Mouse (Mus musculus): ENCODE data around the gene Dclk1. TPM values are rescaled to one million over a fixed set of nuclear protein-coding genes. Genes with fewer than 3 reads are reported as not detected.

Gene Dclk1
- polyA plus RNA-seq, 1 experiment = 1.1 TPM

- Histone ChIP-seq H3K4me3 (ENCODE audit: insufficient read depth, low read depth, low read length) (no peak overlapping the region), H3K36me3 (ENCODE audit: control insufficient read depth, insufficient read depth, low read length) (no peaks in the 10 kb centered on the region), H3K27me3 (replicated peaks; ENCODE audit: control insufficient read depth, insufficient read depth, low read length) (no peaks in the 10 kb centered on the region), H3K4me1 (ENCODE audit: control insufficient read depth, insufficient read depth, low read length) (no peaks in the 10 kb centered on the region), H3K27ac (ENCODE audit: insufficient read depth, low read depth, low read length) (no peak overlapping the region)
- TF ChIP-seq POLR2A (IDR thresholded peaks at IDR 0.05; ENCODE audit: low read depth, low read length) (no peak), CTCF (conservative IDR thresholded peaks at IDR 0.05; ENCODE audit: insufficient read depth, insufficient read length, low read depth, low read length) (no peak)
- 5% methylated on average over 17 of the region's 17 CpGs for WGBS
- DNase-seq = no peak
Measured at GRCm38 (mm10) chr3:55461685-55462655, 219.8 kb downstream of the Dclk1 start.

- DNase-seq = no peak
- Histone ChIP-seq H3K4me1 (ENCODE audit: control insufficient read depth, insufficient read depth, low read length) (no peaks in the 10 kb centered on the region), H3K36me3 (ENCODE audit: control insufficient read depth, insufficient read depth, low read length) (no peaks in the 10 kb centered on the region), H3K4me3 (ENCODE audit: insufficient read depth, low read depth, low read length) (no peak overlapping the region), H3K27me3 (replicated peaks; ENCODE audit: control insufficient read depth, insufficient read depth, low read length) (no peaks in the 10 kb centered on the region), H3K27ac (ENCODE audit: insufficient read depth, low read depth, low read length) (no peak overlapping the region)
- 96% methylated on average over 4 of the region's 4 CpGs for WGBS
- TF ChIP-seq CTCF (conservative IDR thresholded peaks at IDR 0.05; ENCODE audit: insufficient read depth, insufficient read length, low read depth, low read length) (no peak), POLR2A (IDR thresholded peaks at IDR 0.05; ENCODE audit: low read depth, low read length) (no peak)
Measured at GRCm38 (mm10) chr3:55462904-55463668, 220.9 kb downstream of the Dclk1 start.

- DNase-seq = no peak
- Histone ChIP-seq H3K4me3 (ENCODE audit: insufficient read depth, low read depth, low read length) (no peak overlapping the region), H3K4me1 (ENCODE audit: control insufficient read depth, insufficient read depth, low read length) (no peaks in the 10 kb centered on the region), H3K27ac (ENCODE audit: insufficient read depth, low read depth, low read length) (no peak overlapping the region), H3K27me3 (replicated peaks; ENCODE audit: control insufficient read depth, insufficient read depth, low read length) (no peaks in the 10 kb centered on the region), H3K36me3 (ENCODE audit: control insufficient read depth, insufficient read depth, low read length) (no peaks in the 10 kb centered on the region)
- WGBS = 76% methylated on average over 3 of the region's 3 CpGs
- TF ChIP-seq POLR2A (IDR thresholded peaks at IDR 0.05; ENCODE audit: low read depth, low read length) (no peak), CTCF (conservative IDR thresholded peaks at IDR 0.05; ENCODE audit: insufficient read depth, insufficient read length, low read depth, low read length) (no peak)
Measured at GRCm38 (mm10) chr3:55464226-55464625, 222.1 kb downstream of the Dclk1 start.

- H3K4me1 ChIP-seq (ENCODE audit: control insufficient read depth, insufficient read depth, low read length) = no peaks in the 10 kb centered on the region
- TF ChIP-seq POLR2A (IDR thresholded peaks at IDR 0.05; ENCODE audit: low read depth, low read length) = no peak
- TF ChIP-seq CTCF (conservative IDR thresholded peaks at IDR 0.05; ENCODE audit: insufficient read depth, insufficient read length, low read depth, low read length) = no peak
- H3K4me3 ChIP-seq (ENCODE audit: insufficient read depth, low read depth, low read length) = no peak overlapping the region
- H3K27ac ChIP-seq (ENCODE audit: insufficient read depth, low read depth, low read length) = no peak overlapping the region
- H3K36me3 ChIP-seq (ENCODE audit: control insufficient read depth, insufficient read depth, low read length) = no peaks in the 10 kb centered on the region
- WGBS = 48% methylated on average over 8 of the region's 8 CpGs
- no peak for DNase-seq
- no peaks in the 10 kb centered on the region for H3K27me3 ChIP-seq (replicated peaks; ENCODE audit: control insufficient read depth, insufficient read depth, low read length)
Measured at GRCm38 (mm10) chr3:55465785-55466184, 223.6 kb downstream of the Dclk1 start.

GRCm38 (mm10) chr3:55466348-55466747 is 224.2 kb downstream of the Dclk1 start:
- Histone ChIP-seq H3K36me3 (ENCODE audit: control insufficient read depth, insufficient read depth, low read length) (no peaks in the 10 kb centered on the region), H3K27ac (ENCODE audit: insufficient read depth, low read depth, low read length) (no peak overlapping the region), H3K27me3 (replicated peaks; ENCODE audit: control insufficient read depth, insufficient read depth, low read length) (no peaks in the 10 kb centered on the region), H3K4me3 (ENCODE audit: insufficient read depth, low read depth, low read length) (no peak overlapping the region), H3K4me1 (ENCODE audit: control insufficient read depth, insufficient read depth, low read length) (no peaks in the 10 kb centered on the region)
- DNase-seq = no peak
- TF ChIP-seq CTCF (conservative IDR thresholded peaks at IDR 0.05; ENCODE audit: insufficient read depth, insufficient read length, low read depth, low read length) (no peak), POLR2A (IDR thresholded peaks at IDR 0.05; ENCODE audit: low read depth, low read length) (no peak)
- WGBS = 49% methylated on average over 9 of the region's 9 CpGs

GRCm38 (mm10) chr3:55472110-55472509 is 229.9 kb downstream of the Dclk1 start, which contains the start of gene Gm21954:
Gene Gm21954, minus strand, starts transcription at chr3:55472210.
- Histone ChIP-seq H3K27me3 (replicated peaks; ENCODE audit: control insufficient read depth, insufficient read depth, low read length) (no peaks in the 10 kb centered on the region), H3K4me1 (ENCODE audit: control insufficient read depth, insufficient read depth, low read length) (no peaks in the 10 kb centered on the region), H3K4me3 (ENCODE audit: insufficient read depth, low read depth, low read length) (no peak within 1 kb of the TSS), H3K36me3 (ENCODE audit: control insufficient read depth, insufficient read depth, low read length) (no peaks in the 10 kb centered on the region), H3K27ac (ENCODE audit: insufficient read depth, low read depth, low read length) (no peak within 1 kb of the TSS)
- 85% methylated on average over 2 of the region's 2 CpGs for WGBS
- DNase-seq = no peak
- no peak for TF ChIP-seq POLR2A (IDR thresholded peaks at IDR 0.05; ENCODE audit: low read depth, low read length)
- TF ChIP-seq CTCF (conservative IDR thresholded peaks at IDR 0.05; ENCODE audit: insufficient read depth, insufficient read length, low read depth, low read length) = no peak

GRCm38 (mm10) chr3:55473146-55473545 is 231.0 kb downstream of the Dclk1 start:
- Histone ChIP-seq H3K36me3 (ENCODE audit: control insufficient read depth, insufficient read depth, low read length) (no peaks in the 10 kb centered on the region), H3K4me1 (ENCODE audit: control insufficient read depth, insufficient read depth, low read length) (no peaks in the 10 kb centered on the region), H3K27ac (ENCODE audit: insufficient read depth, low read depth, low read length) (no peak overlapping the region), H3K4me3 (ENCODE audit: insufficient read depth, low read depth, low read length) (no peak overlapping the region), H3K27me3 (replicated peaks; ENCODE audit: control insufficient read depth, insufficient read depth, low read length) (no peaks in the 10 kb centered on the region)
- TF ChIP-seq POLR2A (IDR thresholded peaks at IDR 0.05; ENCODE audit: low read depth, low read length) (no peak), CTCF (conservative IDR thresholded peaks at IDR 0.05; ENCODE audit: insufficient read depth, insufficient read length, low read depth, low read length) (no peak)
- DNase-seq = no peak
- WGBS = 67% methylated on average over 6 of the region's 6 CpGs

All from kidney, adult 2 months (tissue).